In genomic region chr9:18293026-18293781, GRCm38 (mm10) we compare ENCODE assay signal across 8 mouse cellular contexts. TPM values are rescaled to one million over a fixed set of nuclear protein-coding genes. Genes with fewer than 3 reads are reported as not detected.
DNase-seq lines count a peak whose midpoint lies in the region; ATAC-seq and TF ChIP-seq lines count a peak whose summit lies in the region.

No protein-coding gene starts in this region.

- whole genome bisulfite sequencing in heart, embryonic 14.5 days = 47% methylated on average over 6 of the region's 6 CpGs
- 48% methylated on average over 6 of the region's 6 CpGs for WGBS in forebrain, postnatal 0 days

- peak overlapping the region in 1 of 2 experiments; percentile 89; a peak in 1 of 4 replicates for H3K27ac ChIP-seq in heart, embryonic 14.5 days (replicated peaks in 1 of 2; ENCODE audit: control insufficient read depth in 1 of 2, insufficient read depth in 1 of 2, low read depth in 2 of 2, low read length in 2 of 2)
- peak overlapping the region; percentile 37; the same call in 1 of the 2 replicates for H3K27ac ChIP-seq in ES-Bruce4 (ENCODE audit: insufficient read depth, low read length)
- no peak overlapping the region; the same call in 1 of the 2 replicates for H3K27ac ChIP-seq in forebrain, postnatal 0 days (ENCODE audit: low read depth, low read length)

- TF ChIP-seq CTCF in ES-Bruce4 (IDR thresholded peaks at IDR 0.05; ENCODE audit: low read depth, low read length) = no peak
- no peak for TF ChIP-seq CTCF in forebrain, postnatal 0 days (IDR thresholded peaks at IDR 0.05; ENCODE audit: low read depth)

- no peak for TF ChIP-seq EP300 in ES-Bruce4 (IDR thresholded peaks at IDR 0.05; ENCODE audit: insufficient read depth, low read depth, low read length)

- peak overlapping the region; percentile 99 for H3K9ac ChIP-seq in heart, embryonic 14.5 days (ENCODE audit: low read length)
- peak overlapping the region; percentile 93 for H3K9ac ChIP-seq in ES-Bruce4 (ENCODE audit: low read depth, poor library complexity, severe bottlenecking)
- H3K9ac ChIP-seq in forebrain, postnatal 0 days = peak overlapping the region; percentile 96

- TF ChIP-seq POLR2A in ES-Bruce4 (IDR thresholded peaks at IDR 0.05; ENCODE audit: insufficient read depth, low read length) = no peak

- no peaks in the 10 kb centered on the region for H3K27me3 ChIP-seq in heart, embryonic 14.5 days (ENCODE audit: control insufficient read depth, insufficient read depth, low read length)
- no peaks in the 10 kb centered on the region for H3K27me3 ChIP-seq in ES-Bruce4 (ENCODE audit: control insufficient read depth, insufficient read depth, low read length, poor library complexity, severe bottlenecking)
- H3K27me3 ChIP-seq in forebrain, postnatal 0 days (ENCODE audit: insufficient read depth, low read length) = no peaks in the 10 kb centered on the region

- H3K4me2 ChIP-seq in heart, embryonic 14.5 days (ENCODE audit: low read length) = peak overlapping the region; percentile 96
- peak overlapping the region; percentile 79 for H3K4me2 ChIP-seq in forebrain, postnatal 0 days (ENCODE audit: low read depth)

- H3K36me3 ChIP-seq in heart, embryonic 14.5 days (ENCODE audit: control insufficient read depth, insufficient read depth, low read length) = peaks cover 9% of the 10 kb centered on the region; the same call in 1 of the 2 replicates
- no peaks in the 10 kb centered on the region; the same call in 1 of the 2 replicates for H3K36me3 ChIP-seq in ES-Bruce4 (ENCODE audit: control insufficient read depth, insufficient read depth, low read length, poor library complexity, severe bottlenecking)
- H3K36me3 ChIP-seq in forebrain, postnatal 0 days (ENCODE audit: insufficient read depth) = peaks cover 7% of the 10 kb centered on the region

- ATAC-seq in heart, embryonic 14.5 days (ENCODE audit: insufficient number of reproducible peaks, insufficient read depth, low FRiP score, low read depth) = no peak
- ATAC-seq in forebrain, postnatal 0 days = no peak
- ATAC-seq in megakaryocyte progenitor cell, adult 5-6 weeks (replicated peaks; ENCODE audit: poor library complexity) = peak; percentile 27

- H3K9me3 ChIP-seq in heart, embryonic 14.5 days (ENCODE audit: control insufficient read depth, low read length) = no peaks in the 10 kb centered on the region
- H3K9me3 ChIP-seq in ES-Bruce4 (replicated peaks; ENCODE audit: control insufficient read depth, insufficient read depth, low read length, poor library complexity, severe bottlenecking) = no peaks in the 10 kb centered on the region
- H3K9me3 ChIP-seq in forebrain, postnatal 0 days (ENCODE audit: low read length) = no peaks in the 10 kb centered on the region

- no peak for DNase-seq in heart, adult 11 months
- no peak for DNase-seq in forebrain, postnatal 0 days
- DNase-seq in frontal cortex, postnatal 10 days (ENCODE audit: low spot score in 2 of 2) = no peak
- DNase-seq in thymus, postnatal 10 days (ENCODE audit: low spot score in 2 of 2) = no peak
- DNase-seq in testis, postnatal 10 days (ENCODE audit: low spot score) = no peak

- peaks cover 0 to 7% of the 10 kb centered on the region in 2 experiments; a peak in 3 of 4 replicates for H3K4me1 ChIP-seq in heart, embryonic 14.5 days (ENCODE audit: control insufficient read depth in 2 of 2, insufficient read depth in 2 of 2, low read length in 2 of 2)
- peaks cover 2% of the 10 kb centered on the region for H3K4me1 ChIP-seq in ES-Bruce4 (ENCODE audit: control insufficient read depth, insufficient read depth, low read length)
- H3K4me1 ChIP-seq in forebrain, postnatal 0 days (ENCODE audit: insufficient read depth) = peaks cover 13% of the 10 kb centered on the region; the same call in 1 of the 2 replicates

- H3K4me3 ChIP-seq in heart, embryonic 14.5 days (ENCODE audit: control insufficient read depth in 1 of 2, insufficient read depth in 1 of 2, low read depth in 1 of 2, low read length in 2 of 2) = peak overlapping the region; percentile 83 to 99; a peak in 3 of 4 replicates
- H3K4me3 ChIP-seq in ES-Bruce4 (ENCODE audit: low read depth, low read length) = peak overlapping the region; percentile 73
- H3K4me3 ChIP-seq in forebrain, postnatal 0 days (ENCODE audit: low read depth, low read length) = peak overlapping the region; percentile 93

RNA-seq across cellular contexts. Expression of gene Chordc1, which starts 1.3 kb away (rescaled TPM):
- 73.2 and 76.9 TPM in 2 replicates for polyA plus RNA-seq in heart, embryonic 14.5 days (2014; fragmentation: Nextera tagmentation; extraction: Ambion mirVana)
- 120 and 141 TPM in 2 replicates for polyA plus RNA-seq in ES-Bruce4 (2011; ENCODE audit: insufficient read depth, insufficient read length, low read depth, missing spikeins)
- 40.2 and 46.0 TPM in 2 replicates for total RNA-seq in forebrain, postnatal 0 days (2014; rRNA removed)
- polyA plus RNA-seq in forebrain, postnatal 0 days (2015; fragmentation: Nextera tagmentation; extraction: Ambion mirVana) = 47.6 and 60.9 TPM in 2 replicates
- 61.0 and 66.0 TPM in 2 replicates for total RNA-seq in megakaryocyte progenitor cell, adult 5-6 weeks (2015)
- 157 and 163 TPM in 2 replicates for total RNA-seq in megakaryocyte progenitor cell, adult 5-6 weeks (2017)
